Mouse (Mus musculus) heart, embryonic 15.5 days (tissue): ENCODE measurements at regions not wholly inside any gene's neighbourhood (a gene's known extent, or its start where the extent isn't known, plus 50 kb on each side); places are given as distances from the start of the nearest gene placed in this dataset.

Source experiments
- ATAC-seq: fragments of 200-750 bp; cut with Nextera tagmentation; replicated peaks from 2 replicates; pipeline ENCODE4 v1.8.0; 2017; ENCODE audit warnings: low read depth, moderate TSS enrichment; ENCODE audit not compliant: insufficient number of reproducible peaks, insufficient read depth, low FRiP score
- H3K27ac ChIP-seq: fragments of 300-500 bp; sonication (generic); 2 replicates; pipeline ENCODE4 v1.5.1; 2015; ENCODE audit warnings: mild to moderate bottlenecking, inconsistent platforms
- H3K27me3 ChIP-seq: fragments of 300-500 bp; sonication (generic); 2 replicates; pipeline ENCODE4 v1.6.1; 2015; ENCODE audit warnings: inconsistent platforms
- H3K36me3 ChIP-seq: fragments of 300-500 bp; sonication (generic); 2 replicates; pipeline ENCODE4 v1.6.1; 2015; ENCODE audit warnings: mild to moderate bottlenecking, inconsistent platforms
- H3K4me1 ChIP-seq: fragments of 300-500 bp; sonication (generic); replicated peaks from 2 replicates; pipeline ENCODE4 v1.6.1; 2015; ENCODE audit warnings: inconsistent platforms
- H3K4me2 ChIP-seq: fragments of 300-500 bp; sonication (generic); 2 replicates; pipeline ENCODE4 v1.6.1; 2015; ENCODE audit warnings: inconsistent platforms, mild to moderate bottlenecking, moderate library complexity
- H3K4me3 ChIP-seq: fragments of 300-500 bp; sonication (generic); 2 replicates; pipeline ENCODE4 v1.5.1; 2015; ENCODE audit warnings: mild to moderate bottlenecking, inconsistent platforms
- H3K9ac ChIP-seq: fragments of 300-500 bp; sonication (generic); 2 replicates; pipeline ENCODE4 v1.6.1; 2015; ENCODE audit warnings: mild to moderate bottlenecking, inconsistent platforms
- H3K9me3 ChIP-seq: fragments of 300-500 bp; sonication (generic); replicated peaks from 2 replicates; pipeline ENCODE4 v1.6.1; 2016; ENCODE audit warnings: inconsistent platforms
- WGBS: fragments of 180-500 bp; shearing (Covaris S2); methylation state at CpG from one replicate; pipeline ENCODE4 v1.1.7; 2015; ENCODE audit warnings: mixed read lengths; 5-methylcytosine and 5-hydroxymethylcytosine counted together

GRCm38 (mm10) chr2:72743651-72744050 lies 236.6 kb downstream of the Sp3 start:
- no peaks in the 10 kb centered on the region for H3K9me3 ChIP-seq
- whole genome bisulfite sequencing, result 80% methylated on average over 3 of the region's 3 CpGs
- no peak overlapping the region for H3K4me2 ChIP-seq
- no peaks in the 10 kb centered on the region for H3K27me3 ChIP-seq
- no peak overlapping the region for H3K9ac ChIP-seq
- no peak for ATAC-seq
- peaks cover 13% of the 10 kb centered on the region for H3K4me1 ChIP-seq
- no peak overlapping the region for H3K27ac ChIP-seq
- no peaks in the 10 kb centered on the region for H3K36me3 ChIP-seq
- H3K4me3 ChIP-seq, result no peak overlapping the region

- H3K27ac ChIP-seq, result no peak overlapping the region
- H3K4me1 ChIP-seq, result peaks cover 13% of the 10 kb centered on the region
- H3K4me3 ChIP-seq, result no peak overlapping the region
- H3K9me3 ChIP-seq, result no peaks in the 10 kb centered on the region
- H3K27me3 ChIP-seq, result no peaks in the 10 kb centered on the region
- no peak overlapping the region for H3K9ac ChIP-seq
- no peaks in the 10 kb centered on the region for H3K36me3 ChIP-seq
- ATAC-seq, result no peak
- H3K4me2 ChIP-seq, result no peak overlapping the region
- WGBS, result 53% methylated on average over 4 of the region's 4 CpGs
These were observed 235.3 kb downstream of the Sp3 start for GRCm38 (mm10) chr2:72744901-72745300.

GRCm38 (mm10) chr2:72746476-72747215 lies 233.6 kb downstream of the Sp3 start:
- WGBS, result 85% methylated on average over 16 of the region's 16 CpGs
- no peak for ATAC-seq
- Histone ChIP-seq H3K9ac (no peak overlapping the region), H3K27me3 (no peaks in the 10 kb centered on the region), H3K4me1 (peaks cover 5% of the 10 kb centered on the region), H3K4me2 (no peak overlapping the region), H3K27ac (no peak overlapping the region), H3K4me3 (no peak overlapping the region), H3K9me3 (no peaks in the 10 kb centered on the region), H3K36me3 (no peaks in the 10 kb centered on the region)

- no peak overlapping the region for H3K9ac ChIP-seq
- no peak overlapping the region for H3K27ac ChIP-seq
- H3K27me3 ChIP-seq, result no peaks in the 10 kb centered on the region
- H3K9me3 ChIP-seq, result no peaks in the 10 kb centered on the region
- H3K4me2 ChIP-seq, result no peak overlapping the region
- H3K36me3 ChIP-seq, result no peaks in the 10 kb centered on the region
- H3K4me1 ChIP-seq, result peaks cover 10% of the 10 kb centered on the region
- 90% methylated on average over 5 of the region's 5 CpGs for WGBS
- no peak for ATAC-seq
- no peak overlapping the region for H3K4me3 ChIP-seq
These were observed 232.9 kb downstream of the Sp3 start for GRCm38 (mm10) chr2:72747299-72747698.

GRCm38 (mm10) chr2:72749495-72749894 lies 230.8 kb downstream of the Sp3 start:
- Histone ChIP-seq H3K4me2 (no peak overlapping the region), H3K27me3 (no peaks in the 10 kb centered on the region), H3K36me3 (no peaks in the 10 kb centered on the region), H3K9ac (no peak overlapping the region), H3K27ac (no peak overlapping the region), H3K4me1 (peaks cover 17% of the 10 kb centered on the region), H3K9me3 (no peaks in the 10 kb centered on the region), H3K4me3 (no peak overlapping the region)
- 100% methylated on average over 1 of the region's 1 CpGs for WGBS
- no peak for ATAC-seq

- no peak for ATAC-seq
- H3K9me3 ChIP-seq, result no peaks in the 10 kb centered on the region
- H3K27ac ChIP-seq, result peak overlapping the region; percentile 90
- no peaks in the 10 kb centered on the region for H3K36me3 ChIP-seq
- no peak overlapping the region for H3K4me2 ChIP-seq
- no peak overlapping the region for H3K4me3 ChIP-seq
- peaks cover 17% of the 10 kb centered on the region for H3K4me1 ChIP-seq
- H3K27me3 ChIP-seq, result no peaks in the 10 kb centered on the region
- H3K9ac ChIP-seq, result no peak overlapping the region
- 14% methylated on average over 1 of the region's 1 CpGs for whole genome bisulfite sequencing
These were observed 228.8 kb downstream of the Sp3 start for GRCm38 (mm10) chr2:72751441-72751840.

GRCm38 (mm10) chr2:72752624-72753176 lies 227.5 kb downstream of the Sp3 start:
- peak; percentile 78 for ATAC-seq
- H3K4me2 ChIP-seq, result peak overlapping the region; percentile 32; the same call in 1 of the 2 replicates
- WGBS, result 9% methylated on average over 4 of the region's 4 CpGs
- H3K36me3 ChIP-seq, result no peaks in the 10 kb centered on the region
- no peaks in the 10 kb centered on the region for H3K9me3 ChIP-seq
- H3K27ac ChIP-seq, result peak overlapping the region; percentile 90
- no peak overlapping the region for H3K9ac ChIP-seq
- no peaks in the 10 kb centered on the region for H3K27me3 ChIP-seq
- no peak overlapping the region for H3K4me3 ChIP-seq
- peaks cover 17% of the 10 kb centered on the region for H3K4me1 ChIP-seq

- Histone ChIP-seq H3K36me3 (no peaks in the 10 kb centered on the region), H3K9me3 (no peaks in the 10 kb centered on the region), H3K4me3 (no peak overlapping the region), H3K27me3 (no peaks in the 10 kb centered on the region), H3K4me1 (peaks cover 17% of the 10 kb centered on the region), H3K4me2 (no peak overlapping the region), H3K9ac (no peak overlapping the region), H3K27ac (peak overlapping the region; percentile 90)
- ATAC-seq, result no peak
- WGBS, result 61% methylated on average over 16 of the region's 16 CpGs
These were observed 226.2 kb downstream of the Sp3 start for GRCm38 (mm10) chr2:72753788-72754713.

- 81% methylated on average over 5 of the region's 5 CpGs for WGBS
- Histone ChIP-seq H3K27me3 (no peaks in the 10 kb centered on the region), H3K4me2 (no peak overlapping the region), H3K9me3 (no peaks in the 10 kb centered on the region), H3K4me1 (no peaks in the 10 kb centered on the region), H3K36me3 (no peaks in the 10 kb centered on the region), H3K4me3 (no peak overlapping the region), H3K27ac (no peak overlapping the region), H3K9ac (no peak overlapping the region)
- ATAC-seq, result no peak
These were observed 216.8 kb downstream of the Sp3 start for GRCm38 (mm10) chr2:72763454-72763853.

- no peak overlapping the region for H3K27ac ChIP-seq
- no peak overlapping the region for H3K9ac ChIP-seq
- no peak for ATAC-seq
- H3K4me2 ChIP-seq, result no peak overlapping the region
- H3K4me1 ChIP-seq, result peaks cover 5% of the 10 kb centered on the region; the same call in 1 of the 2 replicates
- no peaks in the 10 kb centered on the region for H3K27me3 ChIP-seq
- no peaks in the 10 kb centered on the region for H3K9me3 ChIP-seq
- H3K36me3 ChIP-seq, result no peaks in the 10 kb centered on the region
- 56% methylated on average over 11 of the region's 11 CpGs for WGBS
- no peak overlapping the region for H3K4me3 ChIP-seq
These were observed 211.1 kb downstream of the Sp3 start for GRCm38 (mm10) chr2:72769030-72769630.

GRCm38 (mm10) chr2:72773401-72773800 lies 206.8 kb downstream of the Sp3 start:
- H3K27ac ChIP-seq, result no peak overlapping the region
- no peak overlapping the region for H3K9ac ChIP-seq
- no peaks in the 10 kb centered on the region for H3K27me3 ChIP-seq
- no peak overlapping the region for H3K4me2 ChIP-seq
- no peak overlapping the region for H3K4me3 ChIP-seq
- H3K9me3 ChIP-seq, result no peaks in the 10 kb centered on the region
- ATAC-seq, result no peak
- 89% methylated on average over 4 of the region's 4 CpGs for WGBS
- H3K4me1 ChIP-seq, result peaks cover 9% of the 10 kb centered on the region
- no peaks in the 10 kb centered on the region for H3K36me3 ChIP-seq
